Mouse (Mus musculus): Measurements from ENCODE around the gene Zfp617.
"Not testable (repeated sequence)": the region's sequence is repeated elsewhere in the genome, so short reads cannot be mapped to it uniquely, and the experiment has no call there.

Zfp617 gene

DNA sequence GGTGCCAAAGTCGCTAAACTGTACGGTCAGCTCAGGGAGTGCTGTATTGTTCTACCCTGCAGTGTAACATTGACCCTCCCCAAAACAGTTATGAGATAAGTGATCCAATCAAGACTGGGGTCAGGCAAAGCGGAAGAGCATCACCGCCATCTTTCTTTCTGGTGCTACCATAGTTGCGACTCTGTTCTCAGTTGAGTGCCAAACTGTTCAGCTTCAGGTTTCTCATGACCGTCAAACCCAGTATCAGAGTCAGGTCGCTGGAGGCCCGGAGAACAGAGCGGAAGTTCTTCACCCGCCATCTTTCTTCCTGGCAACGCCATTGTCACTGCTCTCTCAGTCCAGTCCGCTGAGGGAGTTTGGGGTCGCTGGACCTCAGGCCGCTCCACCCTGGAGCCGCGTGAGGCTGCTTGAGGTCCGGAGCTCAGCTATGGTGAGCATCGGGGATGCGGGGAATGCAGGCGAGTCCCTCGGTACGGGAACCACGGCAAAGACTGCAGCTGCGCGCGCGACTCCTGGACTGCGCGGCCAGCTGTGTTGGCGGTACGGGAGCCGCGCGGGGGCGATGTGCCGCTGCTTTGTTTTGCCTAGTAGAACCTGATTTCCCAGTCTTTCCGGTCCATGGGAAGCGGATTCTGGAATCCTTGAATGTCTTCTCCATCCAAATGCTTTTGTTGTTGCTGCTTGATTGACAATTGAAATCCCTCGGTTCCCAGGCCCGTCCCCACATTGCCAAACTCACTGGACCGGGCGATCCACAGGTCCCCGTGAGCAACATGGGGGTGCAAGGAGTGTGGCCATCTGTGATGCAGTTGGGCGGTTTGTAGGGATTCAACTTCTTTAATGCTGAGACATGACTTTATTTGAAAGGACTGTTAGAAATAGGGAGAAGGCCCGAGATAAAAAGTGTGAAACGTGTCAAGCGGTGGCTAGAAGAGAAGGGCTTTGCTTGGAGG, at the start of gene Zfp617, which contains the start of gene Zfp882:
Zfp617 (plus strand) TSS at position 327 of the 953 bp plus-strand sequence.
Zfp882 (plus strand) TSS at position 300 of the 953 bp plus-strand sequence.
- peak; percentile 93 to 95 for DNase-seq

GRCm38 (mm10) chr8:71861551-71861950, 46.9 kb upstream of the Zfp617 start:
- DNase-seq, result not testable (repeated sequence)

GRCm38 (mm10) chr8:71862038-71862437, 46.4 kb upstream of the Zfp617 start:
- DNase-seq, result not testable (repeated sequence)

DNA sequence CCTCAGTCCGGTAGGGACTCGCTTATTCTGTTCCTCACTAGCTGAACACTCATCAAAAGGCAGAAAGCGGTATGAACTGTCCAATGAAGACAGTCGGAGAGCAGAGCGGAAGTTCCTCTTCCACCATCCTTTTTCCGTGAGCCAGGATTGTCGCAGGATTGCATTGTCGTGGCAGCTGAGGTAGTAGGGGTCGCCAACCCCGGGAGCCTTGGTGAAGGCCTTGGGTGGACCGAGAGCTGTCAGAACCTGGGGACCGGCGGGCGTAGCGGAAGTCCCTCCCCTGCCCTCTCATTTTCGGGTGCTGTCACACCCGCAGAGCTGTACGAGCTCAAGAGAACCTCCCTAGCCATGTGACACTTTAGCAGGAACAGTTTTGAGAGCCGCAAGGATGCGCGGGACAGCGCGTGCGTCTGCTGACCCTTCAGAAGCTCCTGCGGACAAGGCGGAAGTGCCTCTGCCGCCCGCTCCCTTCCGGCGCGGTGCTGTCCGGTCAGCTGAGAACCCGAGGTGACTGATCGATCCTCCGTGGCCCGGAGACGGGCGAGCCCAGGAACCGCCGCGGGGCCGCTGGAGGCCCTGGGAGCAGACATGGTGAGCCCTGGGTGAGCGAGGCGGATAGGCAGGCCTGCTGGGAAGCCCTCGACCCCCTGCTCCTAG, 26.7 kb upstream of the Zfp617 start, which contains the start of gene Zfp709:
Zfp709 (plus strand) TSS at position 402 of the 657 bp plus-strand sequence.
- peak; percentile 79 to 81 for DNase-seq

DNA sequence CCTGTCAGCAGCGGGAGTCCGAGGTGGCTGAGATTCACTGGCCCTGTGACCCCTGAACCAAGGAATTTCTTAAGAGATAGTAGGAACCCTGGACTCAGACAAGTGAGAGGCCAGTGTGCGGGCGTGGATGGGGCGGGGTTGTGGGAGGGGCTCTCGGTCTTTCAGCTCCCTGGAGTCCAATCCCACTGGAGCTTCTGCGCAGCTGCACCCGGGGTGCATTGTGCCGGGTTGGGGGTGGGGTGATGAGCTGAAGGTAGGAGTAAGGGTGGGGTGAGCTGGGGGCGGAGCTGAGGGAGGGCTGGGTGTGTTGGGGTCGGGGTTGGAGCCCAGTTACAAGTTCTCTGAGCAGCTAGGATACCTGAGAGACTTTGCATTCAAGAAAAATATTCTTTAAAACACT, 7.8 kb upstream of the Zfp617 start:
- DNase-seq, result not testable (repeated sequence)

DNA sequence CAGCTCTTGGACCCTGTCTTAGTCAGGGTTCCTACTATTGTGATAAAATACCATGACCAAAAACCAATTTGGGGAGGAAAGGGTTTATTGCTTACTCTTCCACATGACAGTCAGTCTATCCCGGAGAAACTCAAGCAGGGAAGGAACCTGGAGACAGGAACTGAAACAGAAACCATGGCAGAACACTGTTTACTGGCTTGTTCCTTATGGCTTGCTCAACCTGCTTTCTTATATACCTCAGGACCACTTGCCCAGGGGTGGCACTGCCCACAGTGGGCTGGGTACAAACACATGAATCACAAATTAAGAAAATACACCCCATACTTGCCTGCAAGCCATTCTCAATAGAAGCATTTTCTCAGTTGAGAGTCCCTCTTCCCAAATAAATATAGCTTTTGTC, 5.4 kb upstream of the Zfp617 start:
- DNase-seq, result not testable (repeated sequence)

- DNase-seq, result no peak
Observed at GRCm38 (mm10) chr8:71906809-71907208, 1.6 kb upstream of the Zfp617 start.

- DNase-seq, result no peak
Observed at GRCm38 (mm10) chr8:71907798-71908257, 607 bp upstream of the Zfp617 start.

DNA sequence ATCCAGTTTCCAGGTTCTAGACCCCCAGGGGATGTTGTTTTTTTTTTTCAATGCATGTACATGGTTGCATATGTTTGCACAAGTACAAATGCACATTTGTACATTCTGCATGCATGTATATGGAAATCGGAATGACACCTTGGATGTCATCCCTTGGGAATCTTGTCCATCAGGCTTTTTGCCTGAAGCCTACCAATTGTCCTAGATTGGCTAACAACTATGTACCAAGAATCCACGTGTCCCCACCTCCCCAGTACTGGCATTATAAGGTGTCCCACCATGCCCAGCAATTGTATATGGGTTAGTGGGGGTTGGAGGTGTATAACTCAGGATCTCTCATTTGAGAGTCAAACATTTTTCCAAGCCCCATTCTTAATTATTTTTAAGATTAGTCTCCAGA, 3.9 kb downstream of the Zfp617 start:
- DNase-seq, result no peak

GRCm38 (mm10) chr8:71922567-71923401, 14.3 kb downstream of the Zfp617 start:
- peak; percentile 95 to 96 for DNase-seq

DNA sequence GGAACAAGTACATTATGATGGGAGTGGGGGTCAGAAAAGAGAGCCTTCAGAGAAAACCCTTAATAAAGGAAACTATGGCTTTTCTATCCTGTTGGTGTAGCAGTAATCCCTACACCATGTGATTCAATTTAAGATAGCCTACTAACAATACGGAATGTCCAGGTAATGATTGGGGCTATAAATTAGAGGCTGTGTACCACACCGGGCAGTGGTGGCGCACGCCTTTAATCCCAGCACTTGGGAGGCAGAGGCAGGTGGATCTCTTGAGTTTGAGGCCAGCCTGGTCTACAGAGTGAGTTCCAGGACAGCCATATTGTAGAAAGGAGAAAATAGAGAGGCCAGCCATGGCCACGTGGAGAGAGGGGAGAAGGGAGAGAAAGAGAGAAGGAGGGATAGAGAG, 17.4 kb downstream of the Zfp617 start:
- DNase-seq, result no peak

DNA sequence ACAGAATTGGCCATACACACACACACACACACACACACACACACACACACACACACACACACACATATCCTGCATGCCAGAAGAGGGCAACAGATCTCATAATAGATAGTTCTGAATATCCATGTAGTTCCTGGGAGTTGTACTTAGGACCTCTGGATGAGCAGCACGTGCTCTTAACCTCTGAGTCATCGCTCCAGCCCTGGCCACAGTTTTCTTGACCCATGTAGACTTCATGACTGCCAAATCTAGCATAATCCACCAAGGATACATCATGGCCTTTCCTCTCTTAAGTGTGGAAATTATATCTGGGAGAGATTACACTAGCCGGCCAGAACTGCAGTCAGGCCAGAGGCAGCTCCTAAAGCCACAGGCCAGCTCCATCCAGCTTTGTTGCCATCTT, 18.1 kb downstream of the Zfp617 start:
- DNase-seq, result no peak

- DNase-seq, result no peak
Observed at GRCm38 (mm10) chr8:71927779-71928178, 19.3 kb downstream of the Zfp617 start.

DNA sequence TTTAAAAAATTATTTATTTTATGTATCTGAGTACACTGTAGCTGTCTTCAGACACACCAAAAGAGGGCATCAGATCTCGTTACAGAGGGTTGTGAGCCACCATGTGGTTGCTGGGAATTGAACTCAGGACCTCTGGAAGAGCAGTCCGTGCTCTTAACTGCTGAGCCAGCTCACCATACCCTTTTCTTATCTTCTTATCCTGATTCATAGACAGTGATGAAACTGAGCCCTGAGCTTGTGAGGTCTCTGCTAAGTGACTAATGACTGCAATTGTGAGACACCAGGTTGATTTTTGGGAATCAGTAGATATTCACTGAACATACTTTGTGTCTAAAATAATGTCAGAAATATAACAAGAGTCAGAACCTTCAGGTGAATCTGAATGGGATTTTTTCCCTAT, 29.6 kb downstream of the Zfp617 start:
- DNase-seq, result not testable (repeated sequence)

- no peak for DNase-seq
Observed at GRCm38 (mm10) chr8:71940293-71941208, 32.1 kb downstream of the Zfp617 start.

GRCm38 (mm10) chr8:71941776-71942175, 33.3 kb downstream of the Zfp617 start:
- DNase-seq, result no peak

- no peak for DNase-seq
Observed at GRCm38 (mm10) chr8:71948624-71949023, 40.2 kb downstream of the Zfp617 start.

DNA sequence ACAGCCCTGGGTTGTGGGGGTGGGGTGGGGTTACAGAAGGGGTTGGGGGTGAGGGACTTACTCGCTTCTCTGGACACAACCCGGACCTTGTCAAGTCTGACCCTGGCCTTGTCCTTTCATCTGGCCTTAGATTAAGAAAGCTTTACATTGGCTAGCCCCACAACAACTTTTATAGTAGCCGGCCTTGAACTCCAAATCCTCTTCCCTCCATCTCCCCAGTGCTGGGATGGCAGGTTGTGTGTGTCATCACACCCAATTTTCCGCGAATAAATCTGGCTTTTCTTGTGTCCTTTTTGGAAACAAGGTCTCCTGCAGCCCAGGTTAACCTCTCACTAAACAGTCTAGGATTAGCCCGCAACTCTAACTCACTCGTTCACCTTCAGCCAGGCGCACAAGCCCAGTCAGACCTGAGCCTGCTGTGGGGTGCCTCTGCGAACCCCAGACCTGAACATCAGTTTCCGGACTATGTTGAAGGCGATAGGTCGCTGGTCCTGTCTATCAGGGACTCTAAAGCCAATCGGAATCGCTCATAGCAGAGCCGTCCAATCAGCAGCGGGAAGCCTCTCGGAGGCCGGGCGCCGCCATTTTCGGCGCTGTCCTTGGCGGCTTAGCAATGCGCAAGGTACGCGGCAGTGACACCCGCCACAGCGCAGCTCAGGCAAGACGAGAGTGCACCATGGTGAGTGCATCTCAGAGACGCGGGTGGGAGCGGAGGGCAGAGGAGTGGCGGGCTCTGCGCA, 42.2 kb downstream of the Zfp617 start, which contains the start of gene Zfp961:
Zfp961 (plus strand) TSS at position 557 of the 740 bp plus-strand sequence.
- peak; percentile 99 for DNase-seq

DNA sequence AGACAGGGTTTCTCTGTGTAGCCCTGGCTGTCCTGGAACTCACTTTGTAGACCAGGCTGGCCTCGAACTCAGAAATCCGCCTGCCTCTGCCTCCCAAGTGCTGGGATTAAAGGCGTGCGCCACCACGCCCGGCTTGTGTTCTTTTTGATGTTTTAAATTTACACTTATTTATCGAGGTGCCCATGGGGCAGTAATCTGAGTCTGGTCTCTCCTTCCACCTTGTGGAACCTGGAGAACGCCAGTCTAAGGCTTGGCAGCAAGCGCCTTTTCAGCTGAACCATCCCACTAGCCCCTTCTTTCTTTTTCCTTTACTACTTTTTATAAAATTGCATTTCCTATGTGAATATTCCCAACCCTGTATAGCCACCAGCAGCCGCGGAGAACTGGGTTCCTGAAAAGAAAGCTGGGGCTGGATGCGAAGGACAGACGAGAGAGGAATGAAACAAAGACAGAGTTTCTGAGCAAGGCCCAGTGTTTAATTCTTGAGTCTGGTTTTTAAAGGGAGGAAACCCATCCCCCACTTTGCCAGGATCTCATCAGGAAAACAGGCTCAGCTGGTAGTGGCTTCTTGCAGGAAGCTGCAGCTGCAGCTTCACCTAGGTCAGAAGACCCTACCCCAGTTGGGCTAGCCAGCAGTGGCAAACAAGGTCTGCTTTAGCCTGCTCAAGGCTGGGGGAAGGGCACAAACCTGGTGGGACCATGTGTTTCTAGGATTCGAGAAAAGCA, 43.2 kb downstream of the Zfp617 start:
- DNase-seq, result peak; percentile 25 to 26

GRCm38 (mm10) chr8:71952489-71952888, 44.1 kb downstream of the Zfp617 start:
- no peak for DNase-seq

Data from cerebellum, postnatal 25 days (tissue).